Mouse (Mus musculus) heart, postnatal 10 days (tissue): Measurements from ENCODE around the gene Prex1. TPM values are rescaled to one million over a fixed set of nuclear protein-coding genes. Genes with fewer than 3 reads are reported as not detected.

Experiments
- DNase-seq, 2 experiments: peaks; one replicate each; pipeline ENCODE4 v3.0.0; 2021
- intact Hi-C: fragments of 180-260 bp; cut with DNase I; formaldehyde crosslinking; loops from one replicate; pipeline ENCODE4 v1.15.1; 2025
- total RNA-seq, 2 experiments: library from RNA; stranded (reverse); gene quantifications; 2 replicates each; pipeline ENCODE4 v1.2.3; 2021

Gene Prex1
- total RNA-seq, 2 experiments from 2014 or later: 12.1 to 17.7 TPM

GRCm38 (mm10) chr2:166573621-166574020 lies 140.0 kb downstream of the Prex1 start:
- intact Hi-C loops: no loop called here

GRCm38 (mm10) chr2:166572297-166572696 lies 141.3 kb downstream of the Prex1 start:
- intact Hi-C loops: no loop called here

More at GRCm38 (mm10) chr2:166573621-166574020, 140.0 kb downstream of the Prex1 start:
- no peak for DNase-seq

GRCm38 (mm10) chr2:166569182-166569581 lies 144.4 kb downstream of the Prex1 start:
- no peak for DNase-seq
- intact Hi-C loops: loop anchor here (10.0 kb wide), 2 partner anchors 754 to 784 kb away; no protein-coding TSS in a partner anchor

More at GRCm38 (mm10) chr2:166572297-166572696, 141.3 kb downstream of the Prex1 start:
- no peak for DNase-seq

- intact Hi-C loops: loop anchor here (2.0 to 10.0 kb wide), 3 partner anchors 469 to 781 kb away; no protein-coding TSS in a partner anchor
- DNase-seq: no peak
These were observed 148.1 kb downstream of the Prex1 start for GRCm38 (mm10) chr2:166565503-166565902.

- intact Hi-C loops: loop anchor here (1.0 to 10.0 kb wide), 7 partner anchors 237 to 780 kb away; partner anchors contain the start of gene Sulf2
- peak; percentile 65 to 82 for DNase-seq
These were observed 149.2 kb downstream of the Prex1 start for GRCm38 (mm10) chr2:166564455-166564854.

GRCm38 (mm10) chr2:166563890-166564289 lies 149.7 kb downstream of the Prex1 start:
- peak; percentile 90 to 95 for DNase-seq
- intact Hi-C loops: loop anchor here (1.0 to 10.0 kb wide), 8 partner anchors 123 to 779 kb away; partner anchors contain the start of gene Sulf2

- intact Hi-C loops: loop anchor here (2.0 to 10.0 kb wide), 4 partner anchors 122 to 778 kb away; no protein-coding TSS in a partner anchor
- no peak for DNase-seq
These were observed 150.6 kb downstream of the Prex1 start for GRCm38 (mm10) chr2:166563076-166563475.

GRCm38 (mm10) chr2:166561781-166562180 lies 151.9 kb downstream of the Prex1 start:
- intact Hi-C loops: loop anchor here (2.0 to 10.0 kb wide), 4 partner anchors 121 to 777 kb away; no protein-coding TSS in a partner anchor

GRCm38 (mm10) chr2:166560826-166561225 lies 152.8 kb downstream of the Prex1 start:
- intact Hi-C loops: loop anchor here (5.0 to 10.0 kb wide), 3 partner anchors 234 to 776 kb away; no protein-coding TSS in a partner anchor

More at GRCm38 (mm10) chr2:166561781-166562180, 151.9 kb downstream of the Prex1 start:
- no peak for DNase-seq

GRCm38 (mm10) chr2:166559531-166559930 lies 154.1 kb downstream of the Prex1 start:
- intact Hi-C loops: no loop called here
- DNase-seq: no peak

More at GRCm38 (mm10) chr2:166560826-166561225, 152.8 kb downstream of the Prex1 start:
- no peak for DNase-seq

- DNase-seq: peak in 1 of 2 experiments; percentile 49
- intact Hi-C loops: no loop called here
These were observed 158.1 kb downstream of the Prex1 start for GRCm38 (mm10) chr2:166555508-166555907.

GRCm38 (mm10) chr2:166554169-166554505 lies 159.5 kb downstream of the Prex1 start:
- no peak for DNase-seq
- intact Hi-C loops: no loop called here

- intact Hi-C loops: no loop called here
- DNase-seq: peak in 1 of 2 experiments; percentile 37
These were observed 160.0 kb downstream of the Prex1 start for GRCm38 (mm10) chr2:166553502-166554168.

- intact Hi-C loops: no loop called here
- DNase-seq: no peak
These were observed 161.0 kb downstream of the Prex1 start for GRCm38 (mm10) chr2:166552657-166553056.

- intact Hi-C loops: no loop called here
These were observed 161.7 kb downstream of the Prex1 start for GRCm38 (mm10) chr2:166551831-166552498.

GRCm38 (mm10) chr2:166549871-166550270 lies 163.8 kb downstream of the Prex1 start:
- no peak for DNase-seq
- intact Hi-C loops: no loop called here

More at GRCm38 (mm10) chr2:166551831-166552498, 161.7 kb downstream of the Prex1 start:
- DNase-seq: no peak

- DNase-seq: no peak
- intact Hi-C loops: no loop called here
These were observed 164.6 kb downstream of the Prex1 start for GRCm38 (mm10) chr2:166549069-166549468.

- intact Hi-C loops: no loop called here
- DNase-seq: no peak
These were observed 168.1 kb downstream of the Prex1 start for GRCm38 (mm10) chr2:166545580-166545979.

- intact Hi-C loops: no loop called here
- DNase-seq: no peak
These were observed 168.9 kb downstream of the Prex1 start for GRCm38 (mm10) chr2:166544575-166545251.

GRCm38 (mm10) chr2:166541112-166541928 lies 172.3 kb downstream of the Prex1 start:
- intact Hi-C loops: no loop called here
- peak; percentile 29 to 37 for DNase-seq
